ENCODE assay signal across 15 mouse cellular contexts in genomic region chr3:52754978-52755377, GRCm38 (mm10).
DNase-seq lines count a peak whose midpoint lies in the region; ATAC-seq and TF ChIP-seq lines count a peak whose summit lies in the region.
"Had no signal": no experiment of that assay in that cellular context is flagged by ENCODE, and none has a peak within 500 bp of the region (broad histone marks: within the 10 kb centered on the region; RNA-seq: fewer than 3 reads in every experiment).

No protein-coding gene starts in this region.

- no peak for ATAC-seq in CD4-positive, CD25-positive, alpha-beta regulatory T cell, adult 4 months

- H3K27me3 ChIP-seq in kidney, adult 2 months (replicated peaks; ENCODE audit: control insufficient read depth, insufficient read depth, low read length): no peaks in the 10 kb centered on the region
- peaks cover 6% of the 10 kb centered on the region; the same call in 1 of the 2 replicates for H3K27me3 ChIP-seq in hindbrain, embryonic 10.5 days (ENCODE audit: insufficient read depth, poor library complexity, severe bottlenecking)

- no peak for TF ChIP-seq POLR2A in kidney, adult 2 months (IDR thresholded peaks at IDR 0.05; ENCODE audit: low read depth, low read length)

- no peak overlapping the region for H3K4me3 ChIP-seq in kidney, adult 2 months (ENCODE audit: insufficient read depth, low read depth, low read length)
- no peak overlapping the region for H3K4me3 ChIP-seq in hindbrain, embryonic 10.5 days
- H3K4me3 ChIP-seq: erythroblast, embryonic 14.5 days; midbrain, embryonic 10.5 days had no signal

- H3K36me3 ChIP-seq in kidney, adult 2 months (ENCODE audit: control insufficient read depth, insufficient read depth, low read length): no peaks in the 10 kb centered on the region
- no peaks in the 10 kb centered on the region for H3K36me3 ChIP-seq in hindbrain, embryonic 10.5 days
- H3K36me3 ChIP-seq: G1E; midbrain, embryonic 10.5 days had no signal

- peak; percentile 17 for DNase-seq in CD4-positive, CD25-positive, alpha-beta regulatory T cell, adult 2 months (ENCODE audit: low read depth, low spot score)
- peak; percentile 80 for DNase-seq in A20 (ENCODE audit: low read depth, low spot score)
- peak; percentile 85 for DNase-seq in kidney, adult 2 months
- peak; percentile 40 for DNase-seq in mesoderm, embryonic 11.5 days (ENCODE audit: low read depth, low spot score)
- no peak for DNase-seq in T-cell, adult 2 months (ENCODE audit: low spot score)
- DNase-seq in hindbrain, embryonic 10.5 days (ENCODE audit: low spot score): no peak
- DNase-seq in cerebellum, postnatal 36 days: no peak
- DNase-seq: cerebellum, postnatal 14 days; left cerebral cortex, postnatal 4 days; lung, embryonic 14.5 days had no signal

- TF ChIP-seq CTCF in kidney, adult 2 months (conservative IDR thresholded peaks at IDR 0.05; ENCODE audit: insufficient read depth, insufficient read length, low read depth, low read length): no peak

- 17% methylated on average over 6 of the region's 6 CpGs for WGBS in kidney, adult 2 months
- WGBS in hindbrain, embryonic 10.5 days: 52% methylated on average over 6 of the region's 6 CpGs

- peaks cover 15% of the 10 kb centered on the region for H3K4me1 ChIP-seq in kidney, adult 2 months (ENCODE audit: control insufficient read depth, insufficient read depth, low read length)
- H3K4me1 ChIP-seq in hindbrain, embryonic 10.5 days (replicated peaks): peaks cover 17% of the 10 kb centered on the region

- H3K27ac ChIP-seq in kidney, adult 2 months (ENCODE audit: insufficient read depth, low read depth, low read length): peak overlapping the region; percentile 11; the same call in 1 of the 2 replicates
- H3K27ac ChIP-seq in hindbrain, embryonic 10.5 days: no peak overlapping the region
- H3K27ac ChIP-seq: midbrain, embryonic 10.5 days; stomach, postnatal 0 days had no signal

- no peaks in the 10 kb centered on the region for H3K9me3 ChIP-seq in hindbrain, embryonic 10.5 days
- H3K9me3 ChIP-seq: midbrain, embryonic 10.5 days had no signal

Comparison
In these comparisons a context has a peak if more than half of its experiments do, and no peak if none do; other contexts are left out.
1. DNase-seq: peak in CD4-positive, CD25-positive, alpha-beta regulatory T cell, adult 2 months (single experiment), A20 (single experiment), kidney, adult 2 months (single experiment) and mesoderm, embryonic 11.5 days (single experiment); none in T-cell, adult 2 months (single experiment), hindbrain, embryonic 10.5 days (single experiment) and cerebellum, postnatal 36 days (0 of 2).